Comparison of ENCODE assay signal across 8 mouse cellular contexts in genomic region chr12:79092569-79092968, GRCm38 (mm10). TPM values are rescaled to one million over a fixed set of nuclear protein-coding genes. Genes with fewer than 3 reads are reported as not detected.
DNase-seq lines count a peak whose midpoint lies in the region; ATAC-seq and TF ChIP-seq lines count a peak whose summit lies in the region.

No protein-coding gene starts in this region.

- no peaks in the 10 kb centered on the region for H3K36me3 ChIP-seq in stomach, postnatal 0 days (ENCODE audit: control insufficient read depth, insufficient read depth, low read length)
- no peaks in the 10 kb centered on the region for H3K36me3 ChIP-seq in hindbrain, embryonic 16.5 days (ENCODE audit: control insufficient read depth, insufficient read depth, low read length)

- no peak overlapping the region for H3K4me2 ChIP-seq in stomach, postnatal 0 days (replicated peaks; ENCODE audit: low read depth)
- no peak overlapping the region for H3K4me2 ChIP-seq in hindbrain, embryonic 16.5 days (ENCODE audit: low read length)

- no peak overlapping the region for H3K4me3 ChIP-seq in stomach, postnatal 0 days (ENCODE audit: low read depth, low read length)
- H3K4me3 ChIP-seq in hindbrain, embryonic 16.5 days (ENCODE audit: low read length) = no peak overlapping the region

- no peak for TF ChIP-seq EP300 in stomach, postnatal 0 days (optimal IDR thresholded peaks at IDR 0.05)

- H3K4me1 ChIP-seq in stomach, postnatal 0 days (replicated peaks; ENCODE audit: control insufficient read depth, insufficient read depth) = no peaks in the 10 kb centered on the region
- H3K4me1 ChIP-seq in hindbrain, embryonic 16.5 days (ENCODE audit: control insufficient read depth, insufficient read depth, low read depth, low read length) = peaks cover 8% of the 10 kb centered on the region; the same call in 1 of the 2 replicates

- no peak overlapping the region for H3K9ac ChIP-seq in stomach, postnatal 0 days (ENCODE audit: low read length)
- H3K9ac ChIP-seq in hindbrain, embryonic 16.5 days (ENCODE audit: low read depth, low read length) = no peak overlapping the region

- peak; percentile 72 for ATAC-seq in megakaryocyte progenitor cell, adult 5-6 weeks (replicated peaks; ENCODE audit: poor library complexity)
- peak; percentile 84 for ATAC-seq in stomach, postnatal 0 days (ENCODE audit: low FRiP score, low TSS enrichment)
- no peak for ATAC-seq in hindbrain, embryonic 16.5 days

- H3K9me3 ChIP-seq in stomach, postnatal 0 days (ENCODE audit: control insufficient read depth, low read length) = no peaks in the 10 kb centered on the region
- no peaks in the 10 kb centered on the region for H3K9me3 ChIP-seq in hindbrain, embryonic 16.5 days (ENCODE audit: control insufficient read depth, low read length)

- TF ChIP-seq CTCF in stomach, postnatal 0 days (IDR thresholded peaks at IDR 0.05; ENCODE audit: low read depth) = peak; percentile 78

- peak overlapping the region; percentile 56; the same call in 1 of the 2 replicates for H3K27ac ChIP-seq in stomach, postnatal 0 days (replicated peaks)
- H3K27ac ChIP-seq in hindbrain, embryonic 16.5 days (ENCODE audit: low read depth, low read length) = no peak overlapping the region

- H3K27me3 ChIP-seq in stomach, postnatal 0 days (ENCODE audit: control insufficient read depth, insufficient read depth, low read length) = no peaks in the 10 kb centered on the region
- no peaks in the 10 kb centered on the region for H3K27me3 ChIP-seq in hindbrain, embryonic 16.5 days (replicated peaks; ENCODE audit: control insufficient read depth, insufficient read depth, low read length)

- 26% methylated on average over 4 of the region's 4 CpGs for WGBS in stomach, postnatal 0 days
- 50% methylated on average over 4 of the region's 4 CpGs for WGBS in hindbrain, embryonic 16.5 days

- peak; percentile 68 to 74 for DNase-seq in urinary bladder, adult 18-20 months (ENCODE audit: low spot score in 2 of 2)
- DNase-seq in urinary bladder, postnatal 10 days (ENCODE audit: low spot score) = no peak
- peak; percentile 34 for DNase-seq in adrenal gland, adult 8-10 months
- peak; percentile 40 for DNase-seq in gastrocnemius, postnatal 25 days
- DNase-seq in layer of hippocampus, adult 9-11 months = peak; percentile 51
- peak; percentile 81 for DNase-seq in stomach, postnatal 0 days (ENCODE audit: low spot score)

RNA-seq across cellular contexts. Expression of gene Pigh, which starts 3.1 kb away (rescaled TPM):
- 10 to 100 TPM; 13.6 to 16.5 (median 14.8) TPM for total RNA-seq in adrenal gland, adult 8-10 months (2022)
- 1 to 10 TPM; 1.4 to 1.6 TPM for total RNA-seq in gastrocnemius, postnatal 25 days (2021)
- 17.1 and 18.2 TPM in 2 replicates for total RNA-seq in megakaryocyte progenitor cell, adult 5-6 weeks (2015)
- 13.2 and 15.8 TPM in 2 replicates for total RNA-seq in megakaryocyte progenitor cell, adult 5-6 weeks (2017)
- polyA plus RNA-seq in stomach, postnatal 0 days (2015; fragmentation: Nextera tagmentation; extraction: Ambion mirVana) = 18.8 and 20.3 TPM in 2 replicates
- 20.2 and 20.7 TPM in 2 replicates for polyA plus RNA-seq in hindbrain, embryonic 16.5 days (2015; fragmentation: Nextera tagmentation; extraction: Ambion mirVana)

RNA-seq across cellular contexts. Expression of gene Arg2, which starts 38.0 kb away (rescaled TPM):
- total RNA-seq in adrenal gland, adult 8-10 months (2022) = under 1 TPM; 0.29 to 0.99 (median 0.67) TPM
- not detected for total RNA-seq in gastrocnemius, postnatal 25 days (2021)
- 0.54 and 0.93 TPM in 2 replicates for total RNA-seq in megakaryocyte progenitor cell, adult 5-6 weeks (2015)
- 0.04 and 0.34 TPM in 2 replicates for total RNA-seq in megakaryocyte progenitor cell, adult 5-6 weeks (2017)
- polyA plus RNA-seq in stomach, postnatal 0 days (2015; fragmentation: Nextera tagmentation; extraction: Ambion mirVana) = 2.0 and 2.2 TPM in 2 replicates
- 27.9 and 29.1 TPM in 2 replicates for polyA plus RNA-seq in hindbrain, embryonic 16.5 days (2015; fragmentation: Nextera tagmentation; extraction: Ambion mirVana)

Comparison
In these comparisons a context has a peak if more than half of its experiments do, and no peak if none do; other contexts are left out.
1. RNA of gene Pigh, which starts 3.1 kb away (total RNA-seq): 13.2 to 18.2 TPM in megakaryocyte progenitor cell, adult 5-6 weeks and 13.6 to 16.5 TPM in adrenal gland, adult 8-10 months; 1.4 to 1.6 TPM in gastrocnemius, postnatal 25 days; every median in the first group is over 4 times any median in the second.